Mouse (Mus musculus) lung, postnatal 0 days (tissue): ENCODE data around the gene Ecd.

ENCODE experiments used
- CTCF ChIP-seq: IDR thresholded peaks from 2 replicates; pipeline ENCODE4 v1.5.1; 2016; ENCODE audit warnings: antibody characterized with exemption, mild to moderate bottlenecking
- EP300 ChIP-seq: IDR thresholded peaks from 2 replicates; pipeline ENCODE4 v1.6.1; 2016; ENCODE audit warnings: antibody characterized with exemption, mild to moderate bottlenecking, control low read depth

GRCm38 (mm10) chr14:20388441-20389129 lies 40.7 kb upstream of the Ecd start, which contains the start of gene Dnajc9:
- TF ChIP-seq EP300 = 0 out of 2 replicates have a peak, but pooled peaks have one; percentile 28
- TF ChIP-seq CTCF = no peak
